Mouse (Mus musculus) heart, postnatal 0 days (tissue): ENCODE results near the gene Ifnz. TPM values are rescaled to one million over a fixed set of nuclear protein-coding genes. Genes with fewer than 3 reads are reported as not detected.
"Not testable (repeated sequence)": the region's sequence is repeated elsewhere in the genome, so short reads cannot be mapped to it uniquely, and the experiment has no call there.

ENCODE experiments used
- ATAC-seq: fragments of 200-750 bp; cut with Nextera tagmentation; 2 replicates; pipeline ENCODE4 v1.8.0; 2017; ENCODE audit warnings: low read depth, moderate number of reproducible peaks, moderate library complexity; ENCODE audit not compliant: insufficient read depth
- DNase-seq: peaks from one replicate; pipeline ENCODE4 v3.0.0-alpha.2; 2016; ENCODE audit warnings: low spot score
- H3K27ac ChIP-seq: fragments of 300-500 bp; sonication (generic); 2 replicates; pipeline ENCODE4 v1.5.1; 2014; ENCODE audit warnings: low read depth, mild to moderate bottlenecking
- H3K27me3 ChIP-seq: fragments of 300-500 bp; sonication (generic); 2 replicates; pipeline ENCODE4 v1.6.1; 2014; ENCODE audit warnings: low read length, mixed read lengths; ENCODE audit not compliant: control insufficient read depth, insufficient read depth
- H3K36me3 ChIP-seq: fragments of 300-500 bp; sonication (generic); replicated peaks from 2 replicates; pipeline ENCODE4 v1.6.1; 2014; ENCODE audit warnings: low read length, mixed read lengths; ENCODE audit not compliant: control insufficient read depth, insufficient read depth
- H3K4me1 ChIP-seq: fragments of 300-500 bp; sonication (generic); 2 replicates; pipeline ENCODE4 v1.6.1; 2014; ENCODE audit warnings: antibody characterized with exemption; ENCODE audit not compliant: control insufficient read depth, insufficient read depth
- H3K4me2 ChIP-seq: fragments of 300-500 bp; sonication (generic); 2 replicates; pipeline ENCODE4 v1.6.1; 2014; ENCODE audit warnings: low read depth, mild to moderate bottlenecking, low read length, moderate library complexity
- H3K4me3 ChIP-seq: fragments of 300-500 bp; sonication (generic); 2 replicates; pipeline ENCODE4 v1.5.1; 2014; ENCODE audit warnings: low read depth, low read length
- H3K9ac ChIP-seq: fragments of 300-500 bp; sonication (generic); replicated peaks from 2 replicates; pipeline ENCODE4 v1.6.1; 2014; ENCODE audit warnings: low read depth, low read length, mixed read lengths
- H3K9me3 ChIP-seq: fragments of 300-500 bp; sonication (generic); replicated peaks from 2 replicates; pipeline ENCODE4 v1.6.1; 2016; ENCODE audit warnings: low read length; ENCODE audit not compliant: control insufficient read depth
- CTCF ChIP-seq: IDR thresholded peaks from 2 replicates; pipeline ENCODE4 v1.5.1; 2016; ENCODE audit warnings: antibody characterized with exemption, control low read depth, low read depth
- WGBS: fragments of 180-500 bp; shearing (Covaris S2); extraction: QIAGEN DNeasy Blood & Tissue Kit; methylation state at CpG from one replicate; pipeline ENCODE4 v1.1.7; 2014; 5-methylcytosine and 5-hydroxymethylcytosine counted together
- polyA plus RNA-seq: library from polyadenylated mRNA; unstranded; fragments of >200 nt; fragmentation: Nextera tagmentation; extraction: Ambion mirVana; gene quantifications from 2 replicates; pipeline ENCODE4 v1.2.1, GENCODE M21; 2015
- total RNA-seq: library from RNA; depleted of rRNA; stranded (reverse); fragments of >200 nt; gene quantifications from 2 replicates; pipeline ENCODE4 v1.2.3, GENCODE M21; 2014; ENCODE audit warnings: low replicate concordance

The Ifnz gene
- total and polyA plus RNA-seq, 2 experiments from 2014 or later: 0.22 TPM; not detected in 1

GRCm38 (mm10) chr4:88760431-88760830 lies 21.5 kb upstream of the Ifnz start:
- H3K36me3 ChIP-seq, H3K9me3 ChIP-seq, H3K9ac ChIP-seq, H3K4me1 ChIP-seq, H3K27me3 ChIP-seq, ATAC-seq: not testable (repeated sequence)
- peak; percentile 83 for DNase-seq
- WGBS: under 1% methylated on average over 23 of the region's 28 CpGs
- peak; percentile 66 for TF ChIP-seq CTCF
- peak overlapping the region; percentile 78; the same call in 1 of the 2 replicates for H3K27ac ChIP-seq
- peak overlapping the region; percentile 37 for H3K4me3 ChIP-seq
- H3K4me2 ChIP-seq: peak overlapping the region; percentile 37

GRCm38 (mm10) chr4:88761776-88762175 lies 20.2 kb upstream of the Ifnz start:
- H3K4me1 ChIP-seq, H3K36me3 ChIP-seq, H3K4me3 ChIP-seq, H3K9me3 ChIP-seq, ATAC-seq, H3K4me2 ChIP-seq, H3K9ac ChIP-seq, DNase-seq, H3K27ac ChIP-seq, H3K27me3 ChIP-seq: not testable (repeated sequence)
- 63% methylated on average over 6 of the region's 8 CpGs for WGBS

- not testable (repeated sequence) for H3K4me1 ChIP-seq, H3K27ac ChIP-seq, H3K4me3 ChIP-seq, ATAC-seq, H3K36me3 ChIP-seq, H3K9me3 ChIP-seq, H3K9ac ChIP-seq, H3K4me2 ChIP-seq, DNase-seq, H3K27me3 ChIP-seq
- WGBS: 45% methylated on average over 8 of the region's 9 CpGs
Observed at GRCm38 (mm10) chr4:88762341-88762740, 19.6 kb upstream of the Ifnz start.

- peak; percentile 49 for TF ChIP-seq CTCF
- not testable (repeated sequence) for H3K9me3 ChIP-seq, ATAC-seq, H3K27me3 ChIP-seq, H3K36me3 ChIP-seq, H3K4me1 ChIP-seq, H3K9ac ChIP-seq
- DNase-seq: peak; percentile 88
- Histone ChIP-seq H3K4me2 (peak overlapping the region; percentile 28; the same call in 1 of the 2 replicates), H3K4me3 (peak overlapping the region; percentile 27), H3K27ac (peak overlapping the region; percentile 61; the same call in 1 of the 2 replicates)
- 3% methylated on average over 22 of the region's 42 CpGs for WGBS
Observed at GRCm38 (mm10) chr4:88763384-88764018, 18.4 kb upstream of the Ifnz start.

- no CpG with 5 or more reads among the region's 32 CpGs for WGBS
- not testable (repeated sequence) for H3K9me3 ChIP-seq, ATAC-seq, H3K4me1 ChIP-seq, H3K36me3 ChIP-seq, DNase-seq, H3K27me3 ChIP-seq, H3K4me2 ChIP-seq, H3K9ac ChIP-seq, H3K4me3 ChIP-seq, H3K27ac ChIP-seq
Observed at GRCm38 (mm10) chr4:88773534-88773933, 8.4 kb upstream of the Ifnz start, which contains the start of gene Gm13290. Gene Gm13290 (plus strand): TSS chr4:88773834.

GRCm38 (mm10) chr4:88776622-88777021 lies 5.3 kb upstream of the Ifnz start, which contains the start of gene Gm13289:
Gene Gm13289 (plus strand): TSS chr4:88776922.
- H3K9ac ChIP-seq, H3K4me1 ChIP-seq: not testable (repeated sequence)

GRCm38 (mm10) chr4:88779550-88779949 lies 2.4 kb upstream of the Ifnz start, which contains the start of gene Gm13272:
Gene Gm13272 (plus strand): TSS chr4:88779850.
- H3K9ac ChIP-seq, ATAC-seq: not testable (repeated sequence)
- WGBS: no CpG with 5 or more reads among the region's 29 CpGs

More at GRCm38 (mm10) chr4:88776622-88777021, 5.3 kb upstream of the Ifnz start, which contains the start of gene Gm13289:
- DNase-seq, ATAC-seq, H3K27ac ChIP-seq, H3K36me3 ChIP-seq, H3K27me3 ChIP-seq, H3K4me3 ChIP-seq, H3K9me3 ChIP-seq, H3K4me2 ChIP-seq: not testable (repeated sequence)
- no CpG with 5 or more reads among the region's 29 CpGs for WGBS

GRCm38 (mm10) chr4:88780320-88780719 lies 1.6 kb upstream of the Ifnz start:
- not testable (repeated sequence) for ATAC-seq, H3K9me3 ChIP-seq, H3K4me1 ChIP-seq, DNase-seq, H3K36me3 ChIP-seq, H3K27me3 ChIP-seq, H3K9ac ChIP-seq, H3K27ac ChIP-seq, H3K4me2 ChIP-seq, H3K4me3 ChIP-seq
- 48% methylated on average over 14 of the region's 18 CpGs for WGBS

More at GRCm38 (mm10) chr4:88779550-88779949, 2.4 kb upstream of the Ifnz start, which contains the start of gene Gm13272:
- H3K9me3 ChIP-seq, H3K4me2 ChIP-seq, H3K27ac ChIP-seq, H3K4me1 ChIP-seq, H3K4me3 ChIP-seq, H3K36me3 ChIP-seq, DNase-seq, H3K27me3 ChIP-seq: not testable (repeated sequence)
